ENCODE assay signal across 10 mouse cellular contexts in genomic region chr8:46934254-46934653, GRCm38 (mm10). TPM values are rescaled to one million over a fixed set of nuclear protein-coding genes. Genes with fewer than 3 reads are reported as not detected.
DNase-seq lines count a peak whose midpoint lies in the region; ATAC-seq lines count a peak whose summit lies in the region.
"Had no signal": no experiment of that assay in that cellular context is flagged by ENCODE, and none has a peak within 500 bp of the region (broad histone marks: within the 10 kb centered on the region; RNA-seq: fewer than 3 reads in every experiment).

No protein-coding gene starts in this region.

- no peak overlapping the region for H3K4me3 ChIP-seq in kidney, embryonic 14.5 days (ENCODE audit: low read length)
- 0 out of 2 replicates have a peak overlapping the region, but pooled peaks have one; percentile 24 for H3K4me3 ChIP-seq in brown adipose tissue, adult 24 weeks (ENCODE audit: insufficient read depth, low read depth, low read length)
- H3K4me3 ChIP-seq: liver, embryonic 13.5 days; neural tube, embryonic 13.5 days had no signal

- no peak overlapping the region for H3K27ac ChIP-seq in kidney, embryonic 14.5 days (ENCODE audit: low read depth, low read length)
- peak overlapping the region; percentile 72 for H3K27ac ChIP-seq in brown adipose tissue, adult 24 weeks (replicated peaks; ENCODE audit: low read depth, low read length)
- H3K27ac ChIP-seq: liver, embryonic 13.5 days; neural tube, embryonic 13.5 days had no signal

- no peaks in the 10 kb centered on the region for H3K36me3 ChIP-seq in kidney, embryonic 14.5 days (ENCODE audit: control insufficient read depth, insufficient read depth, low read length)
- H3K36me3 ChIP-seq: liver, embryonic 13.5 days; neural tube, embryonic 13.5 days had no signal

- no peak overlapping the region for H3K9ac ChIP-seq in kidney, embryonic 14.5 days (ENCODE audit: low read depth, low read length)
- H3K9ac ChIP-seq: liver, embryonic 13.5 days; neural tube, embryonic 13.5 days had no signal

- H3K9me3 ChIP-seq in kidney, embryonic 14.5 days (ENCODE audit: control insufficient read depth, low read length): no peaks in the 10 kb centered on the region
- H3K9me3 ChIP-seq: liver, embryonic 13.5 days; neural tube, embryonic 13.5 days had no signal

- H3K4me2 ChIP-seq in kidney, embryonic 14.5 days (replicated peaks; ENCODE audit: low read depth, low read length): no peak overlapping the region
- H3K4me2 ChIP-seq: liver, embryonic 13.5 days; neural tube, embryonic 13.5 days had no signal

- H3K4me1 ChIP-seq in kidney, embryonic 14.5 days (ENCODE audit: control insufficient read depth, insufficient read depth, low read length): no peaks in the 10 kb centered on the region
- H3K4me1 ChIP-seq in brown adipose tissue, adult 24 weeks (ENCODE audit: control insufficient read depth, insufficient read depth, insufficient read length, low read length): no peaks in the 10 kb centered on the region
- H3K4me1 ChIP-seq: liver, embryonic 13.5 days; neural tube, embryonic 13.5 days had no signal

- 66% methylated on average over 9 of the region's 9 CpGs for WGBS in kidney, embryonic 14.5 days

- no peak for DNase-seq in kidney, postnatal 25 days
- peak; percentile 51 for DNase-seq in layer of hippocampus, adult 9-10 months (ENCODE audit: low spot score)
- no peak for DNase-seq in adrenal gland, postnatal 4 days (ENCODE audit: low spot score in 2 of 2)
- no peak for DNase-seq in gastrocnemius, postnatal 4 days (ENCODE audit: low spot score in 2 of 2)
- no peak for DNase-seq in Muller cell, postnatal 12 days (ENCODE audit: inconsistent ontology term)

- ATAC-seq in kidney, embryonic 14.5 days (ENCODE audit: low FRiP score, low TSS enrichment): peak; percentile 52; the same call in 1 of the 2 replicates
- ATAC-seq in megakaryocyte progenitor cell, adult 5-6 weeks (replicated peaks; ENCODE audit: poor library complexity): peak; percentile 42

- H3K27me3 ChIP-seq in kidney, embryonic 14.5 days (ENCODE audit: control insufficient read depth, insufficient read depth, low read length): no peaks in the 10 kb centered on the region
- H3K27me3 ChIP-seq: liver, embryonic 13.5 days; neural tube, embryonic 13.5 days had no signal

RNA-seq across cellular contexts. Expression of gene Enpp6, which starts 52.4 kb away (rescaled TPM):
- polyA plus RNA-seq in kidney, embryonic 14.5 days (2014; fragmentation: Nextera tagmentation; extraction: Ambion mirVana): 0.57 and 1.5 TPM in 2 replicates
- 0.83 and 2.0 TPM in 2 replicates for polyA plus RNA-seq in brown adipose tissue, adult 24 weeks (2012; ENCODE audit: insufficient read depth, insufficient read length, missing spikeins)
- not detected in 2 replicates for total RNA-seq in megakaryocyte progenitor cell, adult 5-6 weeks (2015)
- total RNA-seq in megakaryocyte progenitor cell, adult 5-6 weeks (2017): not detected in 2 replicates
- total RNA-seq in adrenal gland, postnatal 4 days (2021): 1 to 10 TPM; 2.5 to 2.6 TPM
- under 1 TPM; 0.25 to 0.36 TPM for total RNA-seq in gastrocnemius, postnatal 4 days (2021)
